Mouse (Mus musculus) kidney, adult 18-20 months (tissue): Measurements from ENCODE around the gene Spag16.

Source experiments
- DNase-seq: peaks from one replicate; pipeline ENCODE4 v3.0.0; 2021

Gene Spag16

DNA sequence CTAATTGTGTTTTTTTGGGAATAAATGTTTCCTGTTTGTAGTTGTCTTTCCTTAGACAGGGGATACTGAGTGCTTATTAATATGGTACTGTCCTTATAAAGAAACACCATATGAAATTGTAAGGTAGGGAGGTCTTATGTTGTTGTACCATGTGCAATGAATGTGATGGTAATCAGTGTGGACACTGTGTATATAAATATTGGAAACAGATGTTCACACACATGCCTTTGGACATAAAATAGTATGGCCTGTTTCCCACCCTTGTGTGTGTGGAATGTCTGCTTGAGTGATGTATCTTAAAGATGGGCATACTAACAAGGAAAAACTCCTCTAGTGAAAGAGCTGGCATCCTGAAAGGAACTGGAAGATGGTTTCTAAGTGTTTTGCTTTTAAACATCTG is 692.1 kb downstream of the Spag16 start:
- DNase-seq, result no peak

DNA sequence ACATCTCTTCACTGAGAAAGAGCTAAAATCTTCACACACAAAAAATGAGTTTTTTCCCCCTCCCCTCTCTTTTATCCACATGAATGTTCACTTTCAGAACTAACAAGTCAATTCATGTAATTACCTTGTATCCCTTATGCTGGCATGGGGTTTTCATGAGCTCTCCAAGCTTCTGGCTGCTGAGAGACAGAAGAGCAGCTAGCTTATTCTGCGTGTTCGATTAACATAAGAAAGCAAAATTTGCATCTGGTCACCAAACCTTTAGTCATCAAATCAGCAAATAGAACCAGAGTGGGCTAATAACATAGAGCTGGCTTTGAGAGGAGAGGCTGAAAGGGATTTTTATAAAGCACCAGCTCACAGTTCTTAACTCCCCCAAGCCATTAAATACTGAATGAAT is 700.4 kb downstream of the Spag16 start:
- no peak for DNase-seq

- no peak for DNase-seq
Observed at GRCm38 (mm10) chr1:70529771-70530170, 703.0 kb downstream of the Spag16 start.

DNA sequence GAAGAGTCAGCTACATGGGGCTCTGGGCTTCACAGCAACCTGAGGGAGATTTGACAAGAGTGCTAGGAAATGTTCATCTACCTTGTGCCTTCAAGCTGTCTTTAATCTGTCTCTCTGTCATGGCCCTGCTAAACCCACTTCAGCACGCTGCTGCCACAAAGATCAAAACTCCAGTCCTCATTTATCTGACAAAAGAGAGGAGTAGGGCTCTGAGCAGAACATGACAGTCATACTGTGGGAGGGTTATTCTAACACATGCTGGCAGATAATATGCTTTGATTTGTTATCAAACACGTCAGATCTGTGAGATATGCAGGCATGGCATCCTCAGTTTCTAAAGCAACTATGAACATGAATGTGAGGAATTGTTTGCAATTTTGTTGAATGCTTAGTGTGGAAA is 725.1 kb downstream of the Spag16 start:
- DNase-seq, result no peak

DNA sequence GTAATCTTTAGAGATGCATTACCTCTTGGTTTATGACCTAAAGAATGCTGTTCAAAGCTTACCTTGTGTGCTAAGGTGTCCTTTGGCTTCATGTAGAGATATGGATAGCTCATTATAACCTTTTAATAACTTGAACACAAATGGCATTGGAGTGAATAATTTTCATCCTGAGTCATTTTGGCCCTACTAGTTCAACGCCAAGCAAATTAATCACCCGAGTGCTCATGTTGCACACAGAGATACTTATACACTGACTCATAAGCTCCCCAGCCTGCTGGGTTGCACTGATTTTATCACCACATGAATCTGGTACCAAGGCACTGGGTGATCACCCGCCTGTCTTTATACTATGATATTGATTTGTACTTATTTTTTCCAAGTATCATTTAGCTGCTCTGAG is 795.0 kb downstream of the Spag16 start:
- DNase-seq, result no peak

DNA sequence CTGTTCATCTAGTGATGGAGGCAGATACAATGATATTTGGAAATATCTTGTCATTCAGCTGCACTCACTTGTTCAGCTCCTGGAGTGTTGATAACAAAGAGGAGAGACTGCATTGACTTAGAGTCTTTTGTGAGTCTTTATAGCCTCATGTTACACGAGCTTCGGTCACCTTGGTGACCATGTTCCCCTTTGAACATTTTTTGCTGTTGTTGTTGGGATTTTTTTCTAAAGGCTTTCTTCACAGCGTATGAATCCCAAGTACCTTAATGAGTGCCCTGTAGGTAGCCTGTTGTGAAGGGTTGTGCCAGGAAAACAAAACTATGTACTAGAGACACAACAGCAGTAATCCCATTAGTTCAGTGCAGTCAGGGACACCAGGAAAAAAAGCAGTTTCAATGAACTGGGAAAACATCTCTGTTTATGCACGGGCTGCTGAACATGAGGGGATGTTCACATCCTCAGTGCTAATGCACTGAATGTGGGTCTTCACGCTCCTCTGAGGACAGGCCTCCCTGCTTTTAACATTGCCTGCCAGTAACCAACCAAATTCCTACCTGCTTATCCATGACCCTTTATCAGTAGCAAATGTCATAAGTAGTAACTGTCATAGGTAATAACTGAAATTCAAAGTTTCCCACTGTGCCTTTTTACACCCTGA is 798.2 kb downstream of the Spag16 start:
- DNase-seq, result no peak

GRCm38 (mm10) chr1:70652719-70653118 is 825.9 kb downstream of the Spag16 start:
- DNase-seq, result no peak

- peak; percentile 79 for DNase-seq
Observed at GRCm38 (mm10) chr1:70692529-70692928, 865.8 kb downstream of the Spag16 start.

GRCm38 (mm10) chr1:70700270-70700669 is 873.5 kb downstream of the Spag16 start:
- no peak for DNase-seq

- no peak for DNase-seq
Observed at GRCm38 (mm10) chr1:70703934-70704333, 877.2 kb downstream of the Spag16 start.

- DNase-seq, result no peak
Observed at GRCm38 (mm10) chr1:70705821-70706220, 879.1 kb downstream of the Spag16 start.

DNA sequence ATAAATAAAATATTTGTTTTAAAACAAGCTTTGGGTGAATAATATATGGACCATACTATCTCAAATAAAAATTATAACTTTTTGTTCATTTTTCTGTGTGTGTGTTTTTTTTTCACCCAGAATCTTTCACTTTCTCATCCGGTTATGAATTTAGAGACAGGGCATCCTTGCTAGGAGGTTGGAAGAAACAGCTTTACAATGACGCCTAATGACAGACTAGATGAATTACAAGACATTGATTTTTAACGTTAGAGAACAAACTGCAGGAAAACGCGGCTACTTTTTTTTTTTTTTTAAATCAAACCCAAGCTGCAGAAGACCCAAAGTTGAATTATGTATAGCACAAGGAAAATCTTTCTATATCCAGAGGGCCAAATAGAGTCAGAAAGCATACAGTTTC is 898.3 kb downstream of the Spag16 start:
- DNase-seq, result no peak

GRCm38 (mm10) chr1:70725655-70726066 is 898.9 kb downstream of the Spag16 start, which contains the start of gene Vwc2l:
Gene Vwc2l, plus strand, starts transcription at chr1:70725715.
- peak; percentile 50 for DNase-seq
